Mouse (Mus musculus): Measurements from ENCODE around the gene Pkn3. TPM values are rescaled to one million over a fixed set of nuclear protein-coding genes. Genes with fewer than 3 reads are reported as not detected.

Pkn3 gene
- 3.1 and 3.2 TPM in 2 replicates for polyA plus RNA-seq (2015; fragmentation: Nextera tagmentation; extraction: Ambion mirVana)

GRCm38 (mm10) chr2:30077502-30078348 is at the start of gene Pkn3:
TSS of gene Pkn3 (plus strand) at chr2:30077684.
- Histone ChIP-seq H3K27ac (peak within 1 kb of the TSS; percentile 80), H3K4me1 (replicated peaks) (peaks cover 31% of the 10 kb centered on the region), H3K4me3 (replicated peaks) (peak within 1 kb of the TSS; percentile 71), H3K27me3 (no peaks in the 10 kb centered on the region), H3K9me3 (replicated peaks) (no peaks in the 10 kb centered on the region), H3K36me3 (peaks cover 11% of the 10 kb centered on the region), H3K4me2 (peak within 1 kb of the TSS; percentile 99), H3K9ac (peak within 1 kb of the TSS; percentile 79)
- DNase-seq, result peak; percentile 70
- under 1% methylated on average over 53 of the region's 53 CpGs for WGBS (ENCODE audit: insufficient replicate concordance)
- peak; percentile 65 for ATAC-seq (ENCODE audit: low read depth)

- H3K27me3 ChIP-seq, result no peaks in the 10 kb centered on the region
- 60% methylated on average over 11 of the region's 11 CpGs for WGBS (ENCODE audit: insufficient replicate concordance)
- H3K27ac ChIP-seq, result no peak overlapping the region
- ATAC-seq (ENCODE audit: low read depth) (no peak), DNase-seq (no peak)
- no peaks in the 10 kb centered on the region for H3K9me3 ChIP-seq (replicated peaks)
- no peaks in the 10 kb centered on the region for H3K4me1 ChIP-seq (replicated peaks)
- H3K9ac ChIP-seq, result no peak overlapping the region
- H3K4me3 ChIP-seq (replicated peaks), result no peak overlapping the region
- H3K36me3 ChIP-seq, result peaks cover 42% of the 10 kb centered on the region
- H3K4me2 ChIP-seq, result no peak overlapping the region
These were observed 45.1 kb upstream of the Pkn3 start for GRCm38 (mm10) chr2:30032244-30032846.

- ATAC-seq (ENCODE audit: low read depth), result no peak
- WGBS (ENCODE audit: insufficient replicate concordance), result 64% methylated on average over 6 of the region's 6 CpGs
- no peak overlapping the region for H3K4me3 ChIP-seq (replicated peaks)
These were observed 44.5 kb upstream of the Pkn3 start for GRCm38 (mm10) chr2:30032957-30033356.

GRCm38 (mm10) chr2:30037762-30038161 is 39.7 kb upstream of the Pkn3 start:
- ATAC-seq (ENCODE audit: low read depth) (no peak), DNase-seq (no peak)

More at GRCm38 (mm10) chr2:30032957-30033356, 44.5 kb upstream of the Pkn3 start:
- DNase-seq, result no peak
- Histone ChIP-seq H3K9ac (no peak overlapping the region), H3K36me3 (peaks cover 43% of the 10 kb centered on the region), H3K4me2 (no peak overlapping the region), H3K9me3 (replicated peaks) (no peaks in the 10 kb centered on the region), H3K27me3 (no peaks in the 10 kb centered on the region), H3K27ac (no peak overlapping the region), H3K4me1 (replicated peaks) (no peaks in the 10 kb centered on the region)

GRCm38 (mm10) chr2:30038370-30038769 is 39.1 kb upstream of the Pkn3 start:
- ATAC-seq (ENCODE audit: low read depth) (no peak), DNase-seq (no peak)
- H3K4me1 ChIP-seq (replicated peaks), result peaks cover 10% of the 10 kb centered on the region
- no peak overlapping the region for H3K4me2 ChIP-seq
- 80% methylated on average over 10 of the region's 10 CpGs for WGBS (ENCODE audit: insufficient replicate concordance)
- no peaks in the 10 kb centered on the region for H3K27me3 ChIP-seq
- no peak overlapping the region for H3K9ac ChIP-seq
- no peak overlapping the region for H3K4me3 ChIP-seq (replicated peaks)
- no peaks in the 10 kb centered on the region for H3K9me3 ChIP-seq (replicated peaks)
- H3K27ac ChIP-seq, result no peak overlapping the region
- 0 out of 2 replicates have a peak, but pooled peaks cover 5% of the 10 kb centered on the region for H3K36me3 ChIP-seq

More at GRCm38 (mm10) chr2:30037762-30038161, 39.7 kb upstream of the Pkn3 start:
- WGBS (ENCODE audit: insufficient replicate concordance), result 63% methylated on average over 2 of the region's 2 CpGs
- H3K4me2 ChIP-seq, result no peak overlapping the region
- H3K4me1 ChIP-seq (replicated peaks), result peaks cover 7% of the 10 kb centered on the region
- no peak overlapping the region for H3K4me3 ChIP-seq (replicated peaks)
- H3K27me3 ChIP-seq, result no peaks in the 10 kb centered on the region
- H3K36me3 ChIP-seq, result peaks cover 9% of the 10 kb centered on the region; the same call in 1 of the 2 replicates
- no peaks in the 10 kb centered on the region for H3K9me3 ChIP-seq (replicated peaks)
- H3K9ac ChIP-seq, result no peak overlapping the region
- no peak overlapping the region for H3K27ac ChIP-seq

GRCm38 (mm10) chr2:30039687-30040086 is 37.8 kb upstream of the Pkn3 start:
- Histone ChIP-seq H3K9ac (no peak overlapping the region), H3K4me3 (replicated peaks) (no peak overlapping the region), H3K27ac (no peak overlapping the region), H3K27me3 (no peaks in the 10 kb centered on the region), H3K4me2 (no peak overlapping the region), H3K9me3 (replicated peaks) (no peaks in the 10 kb centered on the region), H3K4me1 (replicated peaks) (peaks cover 10% of the 10 kb centered on the region), H3K36me3 (peaks cover 5% of the 10 kb centered on the region; the same call in 1 of the 2 replicates)
- ATAC-seq (ENCODE audit: low read depth) (no peak), DNase-seq (no peak)

- Histone ChIP-seq H3K4me1 (replicated peaks) (peaks cover 10% of the 10 kb centered on the region), H3K4me3 (replicated peaks) (no peak overlapping the region), H3K4me2 (no peak overlapping the region), H3K27me3 (no peaks in the 10 kb centered on the region), H3K9ac (no peak overlapping the region), H3K9me3 (replicated peaks) (no peaks in the 10 kb centered on the region), H3K36me3 (peaks cover 5% of the 10 kb centered on the region; the same call in 1 of the 2 replicates), H3K27ac (no peak overlapping the region)
- WGBS (ENCODE audit: insufficient replicate concordance), result 7% methylated on average over 4 of the region's 4 CpGs
- DNase-seq, result peak; percentile 59
- ATAC-seq (ENCODE audit: low read depth), result peak; percentile 48; the same call in 1 of the 2 replicates
These were observed 35.0 kb upstream of the Pkn3 start for GRCm38 (mm10) chr2:30042445-30042844.

- Histone ChIP-seq H3K4me1 (replicated peaks) (peaks cover 24% of the 10 kb centered on the region), H3K4me2 (no peak overlapping the region), H3K27ac (no peak overlapping the region), H3K9ac (no peak overlapping the region), H3K36me3 (no peaks in the 10 kb centered on the region; the same call in 1 of the 2 replicates), H3K4me3 (replicated peaks) (no peak overlapping the region), H3K9me3 (replicated peaks) (no peaks in the 10 kb centered on the region), H3K27me3 (no peaks in the 10 kb centered on the region)
- ATAC-seq (ENCODE audit: low read depth) (no peak), DNase-seq (no peak)
- WGBS (ENCODE audit: insufficient replicate concordance), result 74% methylated on average over 5 of the region's 5 CpGs
These were observed 32.9 kb upstream of the Pkn3 start for GRCm38 (mm10) chr2:30044550-30044949.

GRCm38 (mm10) chr2:30047127-30047526 is 30.4 kb upstream of the Pkn3 start:
- Histone ChIP-seq H3K4me3 (replicated peaks) (no peak overlapping the region), H3K4me1 (replicated peaks) (peaks cover 31% of the 10 kb centered on the region), H3K36me3 (no peaks in the 10 kb centered on the region; the same call in 1 of the 2 replicates), H3K4me2 (peak overlapping the region; percentile 80; the same call in 1 of the 2 replicates), H3K27ac (no peak overlapping the region), H3K9me3 (replicated peaks) (no peaks in the 10 kb centered on the region), H3K27me3 (no peaks in the 10 kb centered on the region), H3K9ac (no peak overlapping the region)
- 86% methylated on average over 6 of the region's 6 CpGs for WGBS (ENCODE audit: insufficient replicate concordance)
- DNase-seq, result no peak
- ATAC-seq (ENCODE audit: low read depth), result no peak

- H3K36me3 ChIP-seq, result no peaks in the 10 kb centered on the region; the same call in 1 of the 2 replicates
- H3K27ac ChIP-seq, result peak overlapping the region; percentile 84
- peak overlapping the region; percentile 72 for H3K4me3 ChIP-seq (replicated peaks)
- no peak for ATAC-seq (ENCODE audit: low read depth)
- DNase-seq, result no peak
- no peaks in the 10 kb centered on the region for H3K9me3 ChIP-seq (replicated peaks)
- peak overlapping the region; percentile 80 for H3K4me2 ChIP-seq
- H3K4me1 ChIP-seq (replicated peaks), result peaks cover 22% of the 10 kb centered on the region
- peak overlapping the region; percentile 79 for H3K9ac ChIP-seq
- 30% methylated on average over 11 of the region's 11 CpGs for WGBS (ENCODE audit: insufficient replicate concordance)
- no peaks in the 10 kb centered on the region for H3K27me3 ChIP-seq
These were observed 29.4 kb upstream of the Pkn3 start for GRCm38 (mm10) chr2:30048101-30048501.

- WGBS (ENCODE audit: insufficient replicate concordance), result under 1% methylated on average over 54 of the region's 54 CpGs
- H3K4me2 ChIP-seq, result peak within 1 kb of the TSS; percentile 80
- peak; percentile 94 for ATAC-seq (ENCODE audit: low read depth)
These were observed 28.6 kb upstream of the Pkn3 start, which contains the start of gene Wdr34 for GRCm38 (mm10) chr2:30048699-30049388. TSS of gene Wdr34 (minus strand) at chr2:30048881.

More at GRCm38 (mm10) chr2:30048699-30049388, 28.6 kb upstream of the Pkn3 start, which contains the start of gene Wdr34:
- Histone ChIP-seq H3K9ac (peak within 1 kb of the TSS; percentile 79), H3K4me3 (replicated peaks) (peak within 1 kb of the TSS; percentile 72), H3K9me3 (replicated peaks) (no peaks in the 10 kb centered on the region), H3K36me3 (no peaks in the 10 kb centered on the region; the same call in 1 of the 2 replicates), H3K27me3 (no peaks in the 10 kb centered on the region), H3K4me1 (replicated peaks) (peaks cover 22% of the 10 kb centered on the region), H3K27ac (peak within 1 kb of the TSS; percentile 89)
- peak; percentile 98 for DNase-seq

All from liver, embryonic 13.5 days (tissue).